Mouse (Mus musculus) bone marrow macrophage, adult 2 months (primary cell): ENCODE measurements at regions not wholly inside any gene's neighbourhood (a gene's known extent, or its start where the extent isn't known, plus 50 kb on each side); places are given as distances from the start of the nearest gene placed in this dataset.

Experiments used
- CTCF ChIP-seq: IDR thresholded peaks from 2 replicates; pipeline ENCODE4 v1.5.1; 2012; ENCODE audit warnings: low read depth, mild to moderate bottlenecking, low read length, moderate library complexity
- POLR2A ChIP-seq: IDR thresholded peaks from 2 replicates; pipeline ENCODE4 v1.6.1; 2012; ENCODE audit warnings: mild to moderate bottlenecking, low read depth, low read length, borderline replicate concordance

- no peak for TF ChIP-seq CTCF
- no peak for TF ChIP-seq POLR2A
These were observed 200.2 kb downstream of the Adra2a start for GRCm38 (mm10) chr19:54244176-54244575.
